Mouse (Mus musculus): Measurements from ENCODE around the gene Insl3.
A peak's percentile ranks its signal among the peaks of the same experiment; 100 is the strongest.

DNA sequence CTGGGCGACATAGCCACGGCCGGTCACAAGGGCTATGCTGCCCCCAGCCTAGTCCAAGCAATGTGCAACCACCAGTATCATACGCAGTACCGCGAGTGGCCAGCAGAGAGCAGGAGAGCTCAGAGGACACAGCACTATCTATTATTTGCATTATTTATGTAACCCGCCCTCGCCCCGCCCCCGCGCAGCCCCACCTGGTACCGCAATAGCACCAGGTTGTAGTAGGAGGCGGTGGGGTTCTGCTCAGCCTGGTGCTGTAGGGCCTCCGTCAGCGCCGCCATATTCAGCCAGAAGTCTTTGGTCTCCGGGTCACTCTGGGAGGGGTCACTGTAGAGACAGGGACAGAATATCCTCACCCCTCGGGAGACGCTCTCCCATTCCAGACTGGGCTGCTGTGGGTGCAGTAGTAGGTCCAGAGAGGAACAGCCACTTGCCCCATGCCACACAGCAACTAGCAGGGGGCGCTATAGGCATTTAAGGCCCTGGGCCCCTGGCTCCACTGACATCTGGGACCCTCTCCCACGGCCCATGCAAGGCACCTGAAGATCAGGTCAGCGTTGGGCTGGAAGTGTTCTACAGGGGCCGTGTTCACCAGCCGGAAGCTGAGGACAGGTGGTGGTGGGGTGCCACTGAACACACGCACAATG lies 20.9 kb downstream of the Insl3 start:
- TF ChIP-seq USF1 (IDR thresholded peaks at IDR 0.05; ENCODE audit: low read depth) (no peak), CTCF (IDR thresholded peaks at IDR 0.05; ENCODE audit: control insufficient read depth, insufficient read depth, insufficient read length) (peak; percentile 29), MAX (IDR thresholded peaks at IDR 0.05) (no peak)

Measured in C2C12 (cell line).